In the genomic region with DNA sequence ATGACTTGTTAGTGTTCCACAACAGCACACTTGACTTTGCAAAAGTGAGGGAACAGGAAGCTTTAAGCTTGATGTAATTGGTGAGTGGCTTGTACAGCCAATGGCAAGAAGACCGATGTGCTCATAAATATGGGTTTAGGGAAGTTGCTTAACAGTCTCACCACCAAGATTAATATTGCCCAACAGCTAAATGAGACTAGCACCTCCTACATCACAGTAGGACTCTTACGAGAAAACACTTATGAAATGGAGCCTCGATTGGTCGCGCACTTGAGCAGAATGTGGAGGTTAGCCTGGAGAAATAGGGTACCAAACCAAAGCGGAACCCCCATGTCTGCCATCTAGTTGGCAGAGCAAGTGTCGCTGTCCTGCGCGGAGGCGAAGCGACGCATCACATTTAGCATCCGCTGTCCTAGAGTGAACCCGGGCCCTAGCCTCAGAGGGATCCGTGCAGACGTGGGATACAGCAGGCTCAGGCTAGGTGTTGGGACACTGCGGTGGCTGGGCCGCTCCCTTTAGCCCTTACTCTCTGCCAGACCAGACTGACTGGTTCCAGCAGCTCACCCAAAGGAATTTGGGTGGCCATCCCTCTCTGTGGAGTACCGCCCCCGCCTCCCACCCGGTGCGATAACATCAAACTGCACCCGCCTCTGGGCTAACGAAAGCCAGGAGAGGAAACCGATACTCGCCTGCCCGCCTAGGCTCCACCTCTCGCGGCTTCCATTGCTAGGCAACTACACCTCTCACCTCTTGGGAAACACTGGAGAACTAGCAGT, we compare ENCODE assay signal across 9 mouse cellular contexts. TPM values are rescaled to one million over a fixed set of nuclear protein-coding genes. Genes with fewer than 3 reads are reported as not detected.
A peak's percentile ranks its signal among the peaks of the same experiment; 100 is the strongest.
DNase-seq lines count a peak whose midpoint lies in the region; ATAC-seq lines count a peak whose summit lies in the region.
"Had no signal": no experiment of that assay in that cellular context is flagged by ENCODE, and none has a peak within 500 bp of the region (broad histone marks: within the 10 kb centered on the region; RNA-seq: fewer than 3 reads in every experiment).

No protein-coding gene starts in this region.

- H3K4me3 ChIP-seq in heart, embryonic 15.5 days = peak overlapping the region; percentile 24
- H3K4me3 ChIP-seq in forebrain, embryonic 10.5 days = peak overlapping the region; percentile 45
- H3K4me3 ChIP-seq: myocyte had no signal

- H3K4me1 ChIP-seq in heart, embryonic 15.5 days (replicated peaks) = peaks cover 19% of the 10 kb centered on the region
- peaks cover 28% of the 10 kb centered on the region for H3K4me1 ChIP-seq in forebrain, embryonic 10.5 days

- peak overlapping the region; percentile 48 for H3K4me2 ChIP-seq in heart, embryonic 15.5 days

- no peaks in the 10 kb centered on the region for H3K9me3 ChIP-seq in heart, embryonic 15.5 days (replicated peaks)
- H3K9me3 ChIP-seq in forebrain, embryonic 10.5 days = no peaks in the 10 kb centered on the region

- H3K27ac ChIP-seq in heart, embryonic 15.5 days = no peak overlapping the region
- no peak overlapping the region for H3K27ac ChIP-seq in forebrain, embryonic 10.5 days

- no peak for ATAC-seq in heart, embryonic 15.5 days (replicated peaks; ENCODE audit: insufficient number of reproducible peaks, insufficient read depth, low FRiP score, low read depth)

- no peaks in the 10 kb centered on the region for H3K36me3 ChIP-seq in heart, embryonic 15.5 days
- no peaks in the 10 kb centered on the region for H3K36me3 ChIP-seq in forebrain, embryonic 10.5 days (replicated peaks)

- DNase-seq in heart, postnatal 10 days = no peak
- peak; percentile 41 for DNase-seq in forebrain, embryonic 10.5 days (ENCODE audit: extremely low spot score, low spot score)
- DNase-seq in kidney, adult 9 months = peak; percentile 59
- DNase-seq in lung, postnatal 10 days = peak; percentile 79
- DNase-seq in retina, postnatal 1 day = peak; percentile 22
- DNase-seq in gastrocnemius, postnatal 25 days = no peak
- no peak for DNase-seq in layer of hippocampus, postnatal 14 days (ENCODE audit: low spot score in 2 of 2)

- WGBS in heart, embryonic 15.5 days = 9% methylated on average over 29 of the region's 29 CpGs
- WGBS in forebrain, embryonic 10.5 days = 10% methylated on average over 29 of the region's 29 CpGs

- peaks cover 54% of the 10 kb centered on the region for H3K27me3 ChIP-seq in heart, embryonic 15.5 days
- H3K27me3 ChIP-seq in forebrain, embryonic 10.5 days (ENCODE audit: poor library complexity, severe bottlenecking) = peaks cover 70% of the 10 kb centered on the region

- no peak overlapping the region for H3K9ac ChIP-seq in heart, embryonic 15.5 days

- intact Hi-C loops in heart, postnatal 10 days (cut with DNase I) = loop anchor here (10.0 kb wide), 1 partner anchor 338 kb away; no protein-coding TSS in a partner anchor

RNA-seq across cellular contexts. Expression of gene Tacstd2, which starts 2.7 kb away (rescaled TPM):
- polyA plus RNA-seq in heart, embryonic 15.5 days (2015; fragmentation: Nextera tagmentation; extraction: Ambion mirVana) = 0.62 and 3.4 TPM in 2 replicates
- not detected for total RNA-seq in heart, postnatal 10 days (2021)
- polyA plus RNA-seq in forebrain, embryonic 10.5 days (2016; fragmentation: Nextera tagmentation; extraction: Ambion mirVana) = 2.8 and 4.3 TPM in 2 replicates
- not detected for total RNA-seq in gastrocnemius, postnatal 25 days (2021)
- total RNA-seq in layer of hippocampus, postnatal 14 days (2021) = 1 to 10 TPM; 1.9 to 2.6 TPM
- polyA plus RNA-seq: myocyte had no signal

RNA-seq across cellular contexts. Expression of gene Il23r, which starts 41.2 kb away (rescaled TPM):
- not detected in 2 replicates for polyA plus RNA-seq in heart, embryonic 15.5 days (2015; fragmentation: Nextera tagmentation; extraction: Ambion mirVana)
- total RNA-seq in heart, postnatal 10 days (2021) = not detected
- not detected in 2 replicates for polyA plus RNA-seq in forebrain, embryonic 10.5 days (2016; fragmentation: Nextera tagmentation; extraction: Ambion mirVana)
- total RNA-seq in gastrocnemius, postnatal 25 days (2021) = not detected
- total RNA-seq in layer of hippocampus, postnatal 14 days (2021) = under 1 TPM in 1 of 2 experiments, not detected in 1; 0.29 TPM
- polyA plus RNA-seq: myocyte had no signal

Comparison
In these comparisons a context has a peak if more than half of its experiments do, and no peak if none do; other contexts are left out.
1. DNase-seq: peak in forebrain, embryonic 10.5 days (single experiment), kidney, adult 9 months (single experiment), lung, postnatal 10 days (single experiment) and retina, postnatal 1 day (single experiment); none in heart, postnatal 10 days (0 of 2), gastrocnemius, postnatal 25 days (single experiment) and layer of hippocampus, postnatal 14 days (0 of 2).